Mouse (Mus musculus): ENCODE results near the gene Sparc.
A peak's percentile ranks its signal among the peaks of the same experiment; 100 is the strongest.
"Not testable (repeated sequence)": the region's sequence is repeated elsewhere in the genome, so short reads cannot be mapped to it uniquely, and the experiment has no call there.

The Sparc gene

DNA sequence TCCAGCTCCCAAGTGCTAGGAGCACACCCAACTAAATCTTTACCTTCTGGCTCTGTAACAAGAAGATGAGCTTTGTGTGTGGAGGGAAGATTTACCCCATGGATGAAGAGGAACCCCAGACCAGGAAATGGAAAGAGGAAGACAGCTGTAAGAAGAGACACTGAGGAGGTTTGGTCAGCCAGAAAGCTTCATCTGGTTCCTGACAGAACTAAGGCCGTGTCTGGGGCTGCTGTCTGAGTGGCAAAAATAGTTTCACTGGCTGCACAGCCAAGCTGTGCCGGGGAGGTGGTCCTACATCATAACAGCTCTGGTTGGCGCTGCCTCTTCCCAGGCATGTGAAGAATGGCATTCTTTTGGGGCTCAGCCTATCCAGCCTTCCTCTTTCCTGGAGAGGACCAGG lies 10.0 kb upstream of the Sparc start:
- peak; percentile 56 for DNase-seq

DNA sequence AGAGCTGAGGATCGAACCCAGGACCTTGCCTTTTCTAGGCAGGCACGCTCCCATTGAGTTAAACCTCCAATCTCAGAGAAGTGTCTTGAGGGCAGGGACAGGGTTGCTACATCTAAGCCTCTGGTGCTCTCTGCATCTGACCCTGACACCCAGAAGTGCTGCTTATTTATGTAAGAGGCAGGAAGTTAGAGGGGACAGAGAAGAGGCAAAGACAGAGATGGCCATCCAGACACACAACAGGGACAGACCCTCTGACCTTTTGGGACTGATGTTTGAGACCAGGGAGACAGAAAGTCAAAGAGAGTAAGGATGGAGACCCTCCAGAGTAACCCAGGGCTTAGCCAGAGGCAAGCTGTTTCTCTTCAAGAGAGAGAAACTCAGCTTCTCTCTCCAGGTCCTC lies 7.0 kb upstream of the Sparc start:
- no peak for DNase-seq

DNA sequence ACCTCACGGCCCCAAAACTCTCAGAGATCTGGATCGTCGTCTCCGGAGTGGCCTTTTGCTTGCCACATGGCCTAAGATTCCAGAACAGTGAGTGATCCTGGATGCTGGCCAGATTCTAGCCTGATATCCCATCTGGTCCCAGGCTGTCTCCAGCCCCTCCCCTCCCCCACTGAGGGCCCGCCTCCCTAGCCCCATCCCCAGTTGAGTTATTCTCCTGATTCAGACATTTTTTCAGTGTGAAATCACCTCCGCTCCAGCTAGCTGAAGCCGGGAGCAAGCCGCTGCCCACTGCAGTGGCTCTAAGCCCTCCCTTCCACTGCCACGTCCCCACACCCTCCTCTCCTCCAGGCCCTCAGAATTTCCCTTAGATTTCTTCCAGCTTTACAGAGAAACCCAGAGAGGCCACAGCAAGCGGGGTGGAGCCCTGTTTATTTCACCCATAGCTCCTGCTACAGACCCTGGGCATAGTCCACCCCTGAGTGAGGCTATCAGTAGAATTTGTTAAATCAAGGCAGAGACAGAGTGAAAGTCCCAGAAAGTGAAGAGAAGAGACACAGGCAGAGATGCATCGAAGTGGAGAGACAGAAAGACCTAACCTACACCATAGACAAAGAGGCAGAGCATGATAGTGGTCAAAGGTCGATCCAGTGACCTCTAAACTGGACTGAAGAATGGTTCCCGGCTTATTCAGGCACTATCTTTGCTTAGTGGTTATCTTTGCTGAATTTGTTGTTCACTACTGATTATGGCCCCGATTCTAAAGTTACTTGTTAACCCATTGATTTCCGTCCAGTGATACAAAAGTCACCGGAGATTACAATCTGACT lies 5.4 kb upstream of the Sparc start:
- peak; percentile 95 for DNase-seq

DNA sequence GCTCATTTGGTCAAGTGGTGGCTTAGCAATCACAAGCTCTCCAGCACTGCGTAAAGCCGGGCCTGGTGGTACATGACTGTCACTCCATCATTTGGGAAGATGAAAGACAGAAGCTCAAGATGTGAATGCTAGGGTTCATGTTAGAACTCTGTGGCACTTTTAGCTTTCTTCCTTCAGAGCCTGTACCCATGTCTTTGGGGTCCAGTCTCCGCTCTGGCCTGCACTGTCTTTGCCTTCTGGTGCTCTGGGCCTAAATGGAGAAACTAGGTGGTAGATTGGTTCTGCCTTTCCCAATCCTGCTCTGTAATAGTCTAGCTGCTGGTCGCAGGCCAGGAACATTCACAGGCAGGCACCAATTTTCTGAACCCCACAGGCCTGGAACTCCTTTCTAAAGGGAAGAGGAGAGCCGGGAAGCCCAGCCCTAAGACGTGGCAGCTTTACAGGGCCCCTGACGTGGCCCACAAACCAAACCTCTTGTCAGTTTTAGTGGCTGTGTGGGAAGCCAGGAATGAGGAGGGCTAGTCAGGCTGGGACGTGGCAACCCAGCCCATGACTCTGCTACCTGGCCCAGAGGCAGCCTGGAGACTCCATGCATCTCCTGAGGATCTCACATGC lies 1.9 kb upstream of the Sparc start:
- no peak for DNase-seq

DNA sequence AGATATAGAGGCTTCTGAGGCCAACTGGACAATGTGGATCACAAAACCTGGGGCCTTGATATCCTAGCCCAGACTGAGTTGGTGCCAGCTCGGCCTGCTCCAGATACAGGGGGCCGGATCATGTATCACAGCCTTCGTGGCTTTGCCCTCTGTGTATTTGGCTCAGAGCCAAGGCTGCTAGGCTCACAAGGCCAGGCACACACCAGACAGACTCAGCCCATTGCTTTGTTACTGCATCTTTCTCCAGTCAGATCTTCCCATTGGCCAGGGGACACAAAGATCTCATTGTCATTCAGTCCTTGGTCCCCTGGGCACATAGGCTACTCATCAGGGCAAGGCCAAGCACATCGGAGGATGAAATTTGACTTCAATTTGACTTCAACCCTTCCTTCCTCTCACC lies 773 bp upstream of the Sparc start:
- no peak for DNase-seq

DNA sequence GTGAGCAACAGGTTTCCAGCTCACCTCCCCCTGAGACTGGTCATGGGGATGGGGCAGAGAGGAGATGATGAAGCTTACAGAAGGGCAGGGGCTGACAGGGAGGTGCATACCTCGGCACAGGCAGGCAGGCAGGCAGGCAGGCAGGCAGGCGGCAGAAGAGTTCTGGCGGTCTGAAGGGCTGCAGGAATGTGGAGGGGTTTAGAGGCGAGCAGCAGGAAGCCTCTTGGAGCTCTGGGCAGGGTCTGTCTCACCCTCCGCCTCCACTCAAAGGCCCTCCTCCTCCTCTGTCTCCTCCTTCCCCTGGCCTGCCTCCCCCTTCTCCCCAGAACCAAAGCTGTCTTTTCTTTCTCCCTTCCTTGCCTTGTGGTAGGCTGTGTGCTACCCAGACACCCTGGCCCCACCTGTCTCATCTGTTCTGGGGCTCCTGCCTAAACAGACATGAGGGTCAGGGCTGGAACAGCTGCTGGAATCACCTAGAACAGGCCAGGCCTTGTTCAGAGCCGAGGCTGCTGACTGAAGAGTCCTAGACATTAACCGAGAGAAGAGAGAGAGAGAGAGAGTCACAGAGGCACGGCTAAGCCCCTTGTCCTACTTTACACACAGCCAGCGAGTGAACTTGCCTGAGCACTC lies 3.2 kb downstream of the Sparc start:
- peak; percentile 91 for DNase-seq

DNA sequence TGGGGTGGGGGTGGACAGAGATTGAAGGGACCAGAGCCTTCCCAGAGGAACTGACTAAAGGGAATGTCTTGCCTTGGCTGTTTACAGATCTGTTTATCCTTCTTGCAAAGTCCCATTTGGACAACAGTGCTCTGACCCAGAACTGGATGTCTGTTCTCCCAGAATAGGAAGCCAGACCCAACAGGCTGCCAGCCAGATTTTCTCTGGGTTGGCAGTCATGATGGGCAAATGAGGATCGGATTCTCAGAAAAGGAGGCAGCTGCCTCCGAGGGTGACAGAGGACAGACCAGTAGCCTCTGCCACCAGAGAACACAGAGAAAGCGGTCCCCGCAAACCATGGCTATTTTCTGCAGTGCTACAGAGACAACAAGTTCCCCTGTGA lies 3.7 kb downstream of the Sparc start:
- peak; percentile 62 for DNase-seq

DNA sequence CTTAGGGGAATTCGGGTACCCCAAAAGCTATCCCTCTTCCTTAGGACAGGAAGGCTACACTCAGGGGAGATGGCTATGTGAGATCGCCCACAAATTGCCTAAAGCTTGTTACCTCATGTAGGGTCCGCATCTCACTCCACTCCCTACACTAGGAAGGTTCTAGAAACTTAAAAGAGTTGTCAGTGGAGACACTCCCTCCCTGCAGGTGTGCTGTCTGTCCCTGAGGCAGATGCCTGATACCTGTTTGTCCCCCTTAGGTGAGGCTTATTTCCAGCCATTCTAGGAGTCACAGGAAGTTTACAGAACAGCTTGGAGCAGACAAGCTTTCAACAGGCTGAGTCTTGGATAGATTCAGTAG lies 4.3 kb downstream of the Sparc start:
- DNase-seq: no peak

DNA sequence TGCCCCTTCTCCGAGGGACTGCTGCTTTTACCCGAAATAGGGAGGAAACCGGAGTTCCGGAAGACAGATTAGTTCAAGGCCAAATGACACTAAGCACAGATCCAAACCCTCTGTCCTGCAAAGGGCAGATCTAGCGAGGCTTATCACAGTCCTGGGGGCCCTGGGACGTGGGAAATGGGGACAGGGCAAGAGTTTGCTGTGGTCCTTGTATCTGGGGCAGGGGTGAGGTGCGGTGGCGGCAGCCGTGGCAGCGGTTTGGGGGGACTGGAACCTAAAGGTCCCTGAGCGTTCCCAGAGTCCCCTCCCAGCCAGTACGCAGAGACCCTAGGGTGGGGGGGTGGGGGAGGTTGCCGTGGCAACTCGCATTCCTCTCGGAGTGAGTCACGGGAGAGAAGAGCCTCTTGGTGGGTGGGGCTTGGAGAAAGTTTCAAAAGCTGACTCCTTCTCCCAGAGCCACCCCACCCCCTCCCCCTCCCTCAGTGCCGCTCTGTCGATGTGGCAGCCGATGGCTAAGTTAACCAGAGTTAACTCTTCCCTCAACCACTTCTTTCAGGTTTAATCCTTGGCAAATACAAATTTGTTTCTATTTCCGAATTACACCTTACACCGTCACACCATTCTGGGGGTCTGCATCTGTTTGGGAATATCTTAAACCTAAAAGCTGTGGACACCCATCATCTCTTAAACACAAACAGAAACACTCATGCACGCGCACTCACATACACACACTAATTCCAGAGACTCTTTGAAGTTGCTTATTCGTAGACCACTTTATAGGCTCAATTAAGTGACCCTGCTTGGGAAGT lies 4.9 kb downstream of the Sparc start:
- DNase-seq: peak; percentile 92

DNA sequence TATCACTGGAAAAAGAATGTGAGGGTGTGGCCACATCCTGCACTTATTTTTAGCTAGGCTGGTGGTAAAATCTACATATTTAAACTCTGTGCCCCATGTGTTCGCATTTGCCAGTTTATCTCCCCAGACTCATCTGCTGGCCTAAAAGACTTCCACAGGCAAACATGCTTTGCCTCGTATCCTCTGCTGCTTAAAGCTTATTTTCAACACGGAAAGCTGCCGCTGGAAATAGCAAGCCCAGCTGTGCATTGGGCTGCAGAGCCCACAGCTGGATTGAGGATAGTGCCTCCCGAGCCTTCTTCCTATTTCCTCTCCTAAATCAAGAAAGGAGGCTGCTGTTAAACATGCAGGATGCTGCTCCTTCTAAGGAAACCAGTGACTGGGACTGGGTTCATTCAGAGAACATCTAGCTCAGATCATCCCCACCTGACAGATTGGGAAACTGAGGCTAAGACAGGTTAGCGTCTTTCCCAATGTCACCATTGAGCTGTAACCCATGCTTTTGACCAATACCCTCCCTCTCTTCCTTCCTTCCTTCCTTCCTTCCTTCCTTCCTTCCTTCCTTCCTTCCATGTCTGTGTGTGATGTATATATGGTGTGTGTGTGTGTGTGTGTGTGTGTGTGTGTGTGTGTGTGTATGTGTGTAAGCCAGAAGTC lies 6.2 kb downstream of the Sparc start:
- DNase-seq: no peak

DNA sequence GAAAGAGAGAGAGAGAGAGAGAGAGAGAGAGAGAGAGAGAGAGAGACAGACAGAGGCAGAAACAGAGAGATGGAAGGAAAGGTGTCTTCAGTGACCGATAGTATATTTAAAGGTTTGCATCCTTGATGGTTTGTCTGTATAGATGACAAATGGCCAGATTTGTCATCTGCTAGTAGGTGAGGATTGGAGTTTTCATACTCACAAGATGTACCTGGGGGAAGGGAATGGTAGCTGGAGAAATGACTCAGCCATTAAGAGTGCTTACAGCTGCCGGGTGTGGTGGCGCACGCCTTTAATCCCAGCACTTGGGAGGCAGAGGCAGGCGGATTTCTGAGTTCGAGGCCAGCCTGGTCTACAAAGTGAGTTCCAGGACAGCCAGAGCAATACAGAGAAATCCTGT lies 7.3 kb downstream of the Sparc start:
- not testable (repeated sequence) for DNase-seq

DNA sequence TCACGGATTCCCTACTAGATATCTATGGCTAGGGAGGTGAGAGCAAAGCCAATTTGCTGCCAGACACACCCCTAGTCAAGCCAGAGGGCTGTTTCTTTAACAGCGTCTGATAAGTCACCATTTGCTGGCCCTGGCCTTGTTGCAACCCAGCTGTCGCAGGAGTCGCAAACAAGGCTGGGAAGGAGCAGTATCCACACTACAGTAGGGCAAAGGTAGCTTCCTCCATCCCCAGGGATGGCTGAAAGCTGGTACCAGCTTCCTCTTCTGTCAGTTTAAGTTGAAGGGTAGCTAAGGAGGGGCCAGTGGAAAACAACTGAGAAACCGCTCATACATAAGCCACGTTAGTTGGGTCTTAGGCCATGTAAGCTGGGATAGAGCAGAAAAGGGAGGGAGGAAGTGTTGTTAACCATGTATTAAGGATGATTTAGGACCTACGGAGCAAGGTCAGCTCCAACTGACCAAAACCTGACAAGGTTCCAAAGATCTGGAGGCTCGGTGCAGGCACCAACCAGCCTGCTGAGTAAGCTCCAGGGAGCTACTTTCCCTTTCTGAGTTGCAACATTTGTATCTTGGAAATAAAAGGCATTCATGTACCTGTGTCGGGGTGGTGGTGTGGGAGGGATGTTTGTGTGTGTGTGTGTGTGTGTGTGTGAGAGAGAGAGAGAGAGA lies 7.8 kb downstream of the Sparc start:
- peak; percentile 42 for DNase-seq

DNA sequence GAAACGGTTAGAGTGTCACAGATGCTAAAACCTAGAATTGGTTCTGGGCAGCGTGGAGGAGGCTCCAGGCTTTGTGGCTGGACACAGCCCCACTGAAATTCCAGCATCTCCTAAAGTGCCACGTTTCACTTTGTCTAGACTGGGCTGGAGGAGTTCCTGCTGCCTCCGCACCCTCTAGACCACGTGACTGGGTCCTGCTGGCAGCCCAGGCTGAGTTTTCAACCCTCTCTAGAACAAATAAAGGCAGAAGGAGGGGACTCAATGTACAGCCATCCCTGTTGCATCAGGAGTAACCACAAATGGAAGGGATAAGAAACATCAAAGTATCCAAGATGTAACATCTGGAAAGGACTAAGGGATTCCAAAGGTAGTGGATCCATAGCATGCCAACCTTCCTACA lies 8.7 kb downstream of the Sparc start:
- DNase-seq: peak; percentile 80

DNA sequence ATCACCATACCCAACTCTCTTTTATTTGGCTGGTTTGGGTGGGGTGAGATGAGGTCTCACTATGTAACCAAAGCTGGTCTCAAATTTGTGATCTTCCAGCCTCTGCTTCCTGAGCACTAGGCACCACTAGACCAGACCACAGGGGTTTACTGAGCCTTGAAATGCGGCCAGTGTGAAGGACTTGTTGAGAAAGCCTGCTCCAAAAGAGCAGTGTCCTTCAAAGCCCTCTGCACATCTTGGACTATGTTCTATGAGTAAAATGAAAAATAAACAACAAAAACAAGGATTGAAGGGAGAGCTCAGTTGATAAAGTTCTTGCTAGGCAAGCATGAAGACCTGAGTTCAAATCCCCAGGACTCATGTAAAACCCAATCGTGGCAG lies 9.6 kb downstream of the Sparc start:
- no peak for DNase-seq

DNA sequence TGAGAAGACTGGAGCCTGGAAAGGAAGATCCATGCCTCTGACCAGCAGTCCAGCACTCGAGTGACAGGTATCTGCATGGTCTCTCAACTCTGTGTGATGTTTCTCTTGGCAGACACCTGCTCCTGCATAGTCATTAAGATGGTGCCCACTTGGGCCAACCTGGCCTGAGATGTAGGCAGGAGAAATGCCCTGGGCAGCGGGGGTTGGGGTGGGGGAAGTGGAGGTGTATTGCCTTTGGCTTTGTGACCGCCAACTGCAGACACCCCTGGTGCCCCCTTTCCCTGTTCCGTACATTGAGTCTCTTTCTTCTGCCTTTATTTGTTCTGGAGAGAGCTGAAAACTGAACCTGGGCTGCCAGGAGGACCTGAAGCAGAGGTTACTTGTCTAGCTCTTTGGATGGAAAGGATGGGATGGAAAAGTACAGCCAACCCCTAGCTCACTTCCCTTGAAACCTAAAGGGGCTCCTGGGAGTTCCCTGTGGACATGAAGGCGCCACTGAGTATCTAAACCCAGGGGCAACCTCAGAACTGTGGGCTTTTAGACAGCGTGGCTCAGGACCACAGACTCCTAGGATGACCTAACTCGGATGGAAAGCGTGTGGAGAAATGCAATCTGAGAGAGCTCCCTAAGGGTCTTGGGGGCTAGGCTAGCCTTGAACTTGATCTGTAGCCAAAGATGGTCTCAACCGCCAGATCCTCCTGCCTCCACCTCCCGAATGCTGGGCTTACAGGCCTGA lies 10.1 kb downstream of the Sparc start:
- DNase-seq: no peak

DNA sequence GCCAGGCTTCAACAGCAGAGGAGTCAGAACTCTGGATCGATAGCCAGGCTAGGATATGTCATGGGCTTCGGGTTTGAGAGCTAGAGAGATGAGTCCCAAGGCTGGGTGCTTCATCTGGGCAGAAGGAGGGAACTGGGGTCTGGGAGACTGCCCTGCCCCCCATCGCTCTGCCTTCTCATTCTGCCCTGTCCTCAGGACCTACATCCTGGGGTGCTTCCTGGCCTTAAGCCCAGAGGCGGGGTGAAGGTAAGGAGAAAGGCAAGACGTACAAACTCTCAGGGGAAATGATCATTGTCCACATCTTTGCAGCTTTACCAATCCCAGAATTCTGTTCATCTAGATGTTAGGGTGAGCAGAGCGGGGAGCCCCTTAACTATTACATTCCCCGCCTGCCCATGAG lies 10.9 kb downstream of the Sparc start:
- DNase-seq: no peak

DNA sequence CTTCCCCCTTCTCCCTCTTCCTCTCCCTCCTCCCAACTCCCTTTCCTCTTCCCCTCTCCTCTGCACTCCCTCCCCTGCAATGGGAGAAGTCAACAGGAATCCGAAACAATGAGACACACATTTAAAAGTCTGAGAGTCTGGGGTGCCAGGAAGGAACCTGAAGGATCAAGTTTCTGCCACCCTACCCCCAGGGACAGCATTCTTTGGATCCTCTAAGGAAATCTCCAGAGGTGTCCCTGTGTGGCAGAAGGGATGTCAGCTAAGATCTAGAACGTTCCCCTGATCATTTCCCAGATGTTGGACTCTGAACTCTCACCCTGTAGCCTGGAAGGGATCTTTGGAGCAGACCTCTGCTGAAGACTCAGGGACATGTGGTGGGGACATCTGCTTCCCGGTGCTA lies 12.5 kb downstream of the Sparc start:
- no peak for DNase-seq

DNA sequence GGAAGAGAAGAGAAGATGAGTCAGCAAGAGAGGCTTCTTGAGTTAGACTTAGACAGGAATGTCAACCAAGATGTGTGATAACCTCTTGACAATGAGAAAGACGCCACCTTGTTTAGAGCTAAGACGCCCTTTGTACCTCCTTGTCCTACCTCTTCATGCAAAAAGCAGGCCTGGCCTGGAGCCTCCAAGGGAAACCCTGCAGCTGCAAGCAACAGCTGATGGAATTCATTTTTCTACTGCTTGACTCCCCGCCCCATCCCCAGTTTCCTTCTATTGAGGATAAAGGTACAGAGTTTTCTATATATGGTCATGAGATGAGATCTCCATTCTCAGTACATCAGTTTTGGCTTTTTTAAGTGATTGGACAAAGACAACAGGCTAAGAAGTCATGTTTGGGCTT lies 13.0 kb downstream of the Sparc start:
- no peak for DNase-seq

DNA sequence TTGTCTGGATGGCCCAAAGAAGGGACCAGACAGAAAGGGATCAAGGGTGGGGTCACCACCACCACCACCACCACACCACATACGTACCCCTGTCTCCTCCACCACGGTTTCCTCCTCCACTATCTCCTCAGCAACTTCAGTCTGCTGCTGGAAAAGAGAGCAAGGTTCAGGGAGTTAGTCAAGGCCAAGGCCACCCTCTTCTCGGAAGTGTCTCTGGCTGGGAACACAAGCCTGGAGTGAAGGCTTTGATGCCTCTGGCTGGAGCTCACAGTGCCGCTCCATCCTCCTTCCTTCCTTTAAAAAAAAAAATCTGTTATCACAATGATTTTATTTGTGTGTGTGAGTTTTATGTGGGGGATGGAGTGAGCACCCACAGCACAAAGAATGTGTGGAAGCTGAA lies 15.8 kb downstream of the Sparc start:
- DNase-seq: no peak

DNA sequence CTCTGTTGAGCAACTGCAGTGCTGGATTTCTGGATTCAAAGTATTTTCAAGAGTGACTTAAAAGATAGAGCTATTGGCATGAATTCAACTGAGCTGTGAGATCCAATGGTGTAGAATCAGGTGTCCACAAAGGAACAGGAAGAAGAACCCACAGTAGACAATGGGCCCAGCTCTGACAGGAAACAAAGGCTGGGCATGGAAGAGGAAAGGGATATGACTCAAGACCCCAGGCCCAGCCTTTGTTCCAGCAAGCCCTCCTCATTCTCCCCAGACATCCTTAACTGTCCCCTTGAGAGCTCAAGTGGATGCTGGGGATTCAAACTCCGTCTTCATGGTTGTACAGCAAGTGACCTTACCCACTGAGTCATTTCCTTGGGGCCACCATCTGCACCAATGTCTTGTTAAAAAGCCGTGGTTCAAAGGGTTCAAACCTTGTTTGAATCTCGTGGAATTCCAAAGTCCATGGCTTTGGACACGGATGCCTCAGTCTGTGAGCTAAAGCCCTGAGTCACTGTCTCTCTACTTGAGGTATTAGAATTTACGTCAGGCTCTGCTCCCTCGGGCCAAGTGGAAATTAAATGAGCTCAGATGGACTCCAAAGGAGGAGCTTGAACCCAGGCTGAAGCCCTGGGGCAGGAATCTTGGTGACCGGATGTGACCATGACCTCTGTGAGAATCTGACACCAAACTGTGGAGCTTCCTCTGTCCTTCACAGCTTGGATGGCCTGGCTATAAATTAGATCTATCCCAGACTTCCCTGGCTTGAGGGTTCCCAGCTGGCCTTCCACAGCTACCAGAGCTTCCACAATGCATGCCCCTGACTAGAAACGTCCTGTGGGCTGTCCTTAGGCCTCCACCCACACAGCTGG lies 17.1 kb downstream of the Sparc start:
- DNase-seq: peak; percentile 78
